Mouse (Mus musculus) liver, postnatal 0 days (tissue): Measurements from ENCODE around the gene Kri1.

Experiments
- CTCF ChIP-seq: sonication (generic); IDR thresholded peaks from 2 replicates; pipeline ENCODE4 v1.5.1; 2016; ENCODE audit warnings: antibody characterized with exemption, low read depth
- EP300 ChIP-seq: IDR thresholded peaks from 2 replicates; pipeline ENCODE4 v1.6.1; 2016; ENCODE audit warnings: antibody characterized with exemption, low read depth, mild to moderate bottlenecking

GRCm38 (mm10) chr9:21238733-21239464 is 48.9 kb downstream of the Kri1 start, which contains the start of gene Keap1:
- TF ChIP-seq CTCF (no peak; the same call in 1 of the 2 replicates), EP300 (no peak)
